Mouse (Mus musculus) testis, adult 2 months (tissue): ENCODE measurements around the gene Traf4.

Experiments
- CTCF ChIP-seq: fragments of 200-500 bp; IDR thresholded peaks from 2 replicates; pipeline ENCODE4 v1.5.1; 2012; ENCODE audit warnings: low read depth, mild to moderate bottlenecking, inconsistent platforms, low read length, moderate library complexity; ENCODE audit not compliant: control insufficient read depth, insufficient read depth, insufficient replicate concordance
- POLR2A ChIP-seq: fragments of 200-500 bp; IDR thresholded peaks from 2 replicates; pipeline ENCODE4 v1.6.1; 2012; ENCODE audit warnings: low read depth, mild to moderate bottlenecking, inconsistent platforms, low read length, moderate library complexity; ENCODE audit not compliant: control insufficient read depth

- TF ChIP-seq CTCF: no peak
- no peak; the same call in 1 of the 2 replicates for TF ChIP-seq POLR2A
Measured at GRCm38 (mm10) chr11:78178859-78179437, 13.6 kb upstream of the Traf4 start.
